Mouse (Mus musculus) embryonic facial prominence, embryonic 14.5 days (tissue): ENCODE results near the gene 1700057G04Rik. TPM values are rescaled to one million over a fixed set of nuclear protein-coding genes. Genes with fewer than 3 reads are reported as not detected.

Source experiments
- ATAC-seq: fragments of 200-750 bp; cut with Nextera tagmentation; 2 replicates; pipeline ENCODE4 v1.8.0; 2017; ENCODE audit warnings: low read depth, moderate number of reproducible peaks, moderate TSS enrichment
- DNase-seq: peaks from one replicate; pipeline ENCODE4 v3.0.0-alpha.2; 2015; ENCODE audit warnings: low spot score
- H3K27ac ChIP-seq: fragments of 300-500 bp; sonication (generic); replicated peaks from 2 replicates; pipeline ENCODE4 v1.5.1; 2014; ENCODE audit warnings: low read depth, mild to moderate bottlenecking, low read length, moderate library complexity
- H3K27me3 ChIP-seq: fragments of 300-500 bp; sonication (generic); replicated peaks from 2 replicates; pipeline ENCODE4 v1.6.1; 2014; ENCODE audit warnings: low read length; ENCODE audit not compliant: control insufficient read depth, insufficient read depth
- H3K36me3 ChIP-seq: fragments of 300-500 bp; sonication (generic); 2 replicates; pipeline ENCODE4 v1.6.1; 2014; ENCODE audit warnings: low read length, mixed read lengths; ENCODE audit not compliant: control insufficient read depth, insufficient read depth
- H3K4me1 ChIP-seq: fragments of 300-500 bp; sonication (generic); 2 replicates; pipeline ENCODE4 v1.6.1; 2014; ENCODE audit warnings: antibody characterized with exemption, low read length; ENCODE audit not compliant: control insufficient read depth, insufficient read depth
- H3K4me2 ChIP-seq: fragments of 300-500 bp; sonication (generic); 2 replicates; pipeline ENCODE4 v1.6.1; 2014; ENCODE audit warnings: low read depth, mild to moderate bottlenecking, low read length, moderate library complexity, mixed read lengths
- H3K4me3 ChIP-seq: fragments of 300-500 bp; sonication (generic); 2 replicates; pipeline ENCODE4 v1.5.1; 2014; ENCODE audit warnings: low read depth, mild to moderate bottlenecking, low read length
- H3K9ac ChIP-seq: fragments of 300-500 bp; sonication (generic); 2 replicates; pipeline ENCODE4 v1.6.1; 2014; ENCODE audit warnings: low read depth, mild to moderate bottlenecking, low read length, moderate library complexity, mixed read lengths
- H3K9me3 ChIP-seq: fragments of 300-500 bp; sonication (generic); 2 replicates; pipeline ENCODE4 v1.6.1; 2016; ENCODE audit warnings: low read length; ENCODE audit not compliant: control insufficient read depth
- WGBS: fragments of 180-500 bp; shearing (Covaris S2); extraction: QIAGEN DNeasy Blood & Tissue Kit; methylation state at CpG from one replicate; pipeline ENCODE4 v1.1.7; 2014; 5-methylcytosine and 5-hydroxymethylcytosine counted together
- polyA plus RNA-seq: library from polyadenylated mRNA; unstranded; fragments of >200 nt; fragmentation: Nextera tagmentation; extraction: Ambion mirVana; gene quantifications from 2 replicates; pipeline ENCODE4 v1.2.1, GENCODE M21; 2014

The 1700057G04Rik gene
- polyA plus RNA-seq = not detected in 2 replicates

- ATAC-seq (no peak), DNase-seq (no peak)
- no peaks in the 10 kb centered on the region for H3K27me3 ChIP-seq
- no peaks in the 10 kb centered on the region for H3K36me3 ChIP-seq
- no peak within 1 kb of the TSS for H3K4me2 ChIP-seq
- H3K4me1 ChIP-seq = no peaks in the 10 kb centered on the region; the same call in 1 of the 2 replicates
- H3K9me3 ChIP-seq = no peaks in the 10 kb centered on the region
- H3K9ac ChIP-seq = no peak within 1 kb of the TSS
- no peak within 1 kb of the TSS for H3K27ac ChIP-seq
- H3K4me3 ChIP-seq = no peak within 1 kb of the TSS
- WGBS = 85% methylated on average over 1 of the region's 1 CpGs
Measured at GRCm38 (mm10) chr9:92309077-92309476, at the start of gene 1700057G04Rik. Gene 1700057G04Rik, plus strand, starts transcription at chr9:92309377.

- Histone ChIP-seq H3K27ac (no peak overlapping the region), H3K9me3 (no peaks in the 10 kb centered on the region), H3K27me3 (no peaks in the 10 kb centered on the region), H3K9ac (no peak overlapping the region), H3K4me1 (no peaks in the 10 kb centered on the region), H3K4me2 (no peak overlapping the region), H3K36me3 (peaks cover 10% of the 10 kb centered on the region; the same call in 1 of the 2 replicates), H3K4me3 (no peak overlapping the region)
- 82% methylated on average over 7 of the region's 7 CpGs for WGBS
- ATAC-seq (no peak), DNase-seq (no peak)
Measured at GRCm38 (mm10) chr9:92260481-92261159, 48.6 kb upstream of the 1700057G04Rik start.

GRCm38 (mm10) chr9:92265719-92266118, 43.5 kb upstream of the 1700057G04Rik start:
- no peak overlapping the region for H3K27ac ChIP-seq
- no peaks in the 10 kb centered on the region for H3K4me1 ChIP-seq
- ATAC-seq (no peak), DNase-seq (no peak)
- H3K4me2 ChIP-seq = no peak overlapping the region
- no peaks in the 10 kb centered on the region for H3K9me3 ChIP-seq
- no peak overlapping the region for H3K4me3 ChIP-seq
- no peak overlapping the region for H3K9ac ChIP-seq
- H3K27me3 ChIP-seq = no peaks in the 10 kb centered on the region
- 75% methylated on average over 4 of the region's 4 CpGs for WGBS
- H3K36me3 ChIP-seq = peaks cover 24% of the 10 kb centered on the region

GRCm38 (mm10) chr9:92266558-92267171, 42.5 kb upstream of the 1700057G04Rik start:
- Histone ChIP-seq H3K27me3 (no peaks in the 10 kb centered on the region), H3K4me2 (no peak overlapping the region), H3K27ac (no peak overlapping the region), H3K4me1 (no peaks in the 10 kb centered on the region), H3K9me3 (no peaks in the 10 kb centered on the region), H3K36me3 (peaks cover 21% of the 10 kb centered on the region), H3K9ac (no peak overlapping the region), H3K4me3 (no peak overlapping the region)
- WGBS = 78% methylated on average over 8 of the region's 8 CpGs
- DNase-seq (no peak), ATAC-seq (no peak)

- WGBS = 67% methylated on average over 1 of the region's 1 CpGs
- DNase-seq (no peak), ATAC-seq (no peak)
- Histone ChIP-seq H3K4me2 (no peak overlapping the region), H3K27me3 (no peaks in the 10 kb centered on the region), H3K36me3 (peaks cover 21% of the 10 kb centered on the region), H3K4me1 (no peaks in the 10 kb centered on the region), H3K4me3 (no peak overlapping the region), H3K9me3 (no peaks in the 10 kb centered on the region), H3K27ac (no peak overlapping the region), H3K9ac (no peak overlapping the region)
Measured at GRCm38 (mm10) chr9:92267732-92268131, 41.4 kb upstream of the 1700057G04Rik start.

GRCm38 (mm10) chr9:92269829-92270404, 39.3 kb upstream of the 1700057G04Rik start:
- Histone ChIP-seq H3K9me3 (no peaks in the 10 kb centered on the region), H3K27ac (no peak overlapping the region), H3K9ac (no peak overlapping the region), H3K4me1 (no peaks in the 10 kb centered on the region), H3K4me3 (no peak overlapping the region), H3K4me2 (no peak overlapping the region), H3K27me3 (no peaks in the 10 kb centered on the region), H3K36me3 (peaks cover 25% of the 10 kb centered on the region)
- DNase-seq (no peak), ATAC-seq (no peak)
- WGBS = 95% methylated on average over 5 of the region's 5 CpGs

- Histone ChIP-seq H3K9ac (no peak overlapping the region), H3K27ac (no peak overlapping the region), H3K4me3 (no peak overlapping the region), H3K4me1 (0 out of 2 replicates have a peak, but pooled peaks cover 6% of the 10 kb centered on the region), H3K36me3 (peaks cover 25% of the 10 kb centered on the region), H3K9me3 (no peaks in the 10 kb centered on the region), H3K4me2 (no peak overlapping the region), H3K27me3 (no peaks in the 10 kb centered on the region)
- 31% methylated on average over 4 of the region's 4 CpGs for WGBS
- peak; percentile 84 for DNase-seq
- no peak for ATAC-seq
Measured at GRCm38 (mm10) chr9:92270927-92271326, 38.2 kb upstream of the 1700057G04Rik start.

- Histone ChIP-seq H3K9me3 (no peaks in the 10 kb centered on the region), H3K27me3 (no peaks in the 10 kb centered on the region), H3K4me3 (no peak overlapping the region), H3K4me2 (no peak overlapping the region), H3K36me3 (peaks cover 16% of the 10 kb centered on the region), H3K9ac (no peak overlapping the region), H3K27ac (no peak overlapping the region), H3K4me1 (0 out of 2 replicates have a peak, but pooled peaks cover 6% of the 10 kb centered on the region)
- 86% methylated on average over 4 of the region's 4 CpGs for WGBS
- no peak for DNase-seq
- no peak for ATAC-seq
Measured at GRCm38 (mm10) chr9:92272650-92273049, 36.5 kb upstream of the 1700057G04Rik start.
